Mouse (Mus musculus) naive thymus-derived CD4-positive, alpha-beta T cell, adult 5 months (primary cell): ENCODE data around the gene Tctn1. TPM values are rescaled to one million over a fixed set of nuclear protein-coding genes. Genes with fewer than 3 reads are reported as not detected.

Source experiments
- polyA plus RNA-seq: library from polyadenylated mRNA; unstranded; fragments of 100-300 nt; shearing (Covaris generic); gene quantifications from one replicate; pipeline ENCODE4 v1.2.1, GENCODE M21; 2017

Tctn1 gene
- 0.42 TPM for polyA plus RNA-seq

GRCm38 (mm10) chr5:122263933-122264905 is at the start of gene Tctn1:
TSS of gene Tctn1 (minus strand) at chr5:122264460.

DNA sequence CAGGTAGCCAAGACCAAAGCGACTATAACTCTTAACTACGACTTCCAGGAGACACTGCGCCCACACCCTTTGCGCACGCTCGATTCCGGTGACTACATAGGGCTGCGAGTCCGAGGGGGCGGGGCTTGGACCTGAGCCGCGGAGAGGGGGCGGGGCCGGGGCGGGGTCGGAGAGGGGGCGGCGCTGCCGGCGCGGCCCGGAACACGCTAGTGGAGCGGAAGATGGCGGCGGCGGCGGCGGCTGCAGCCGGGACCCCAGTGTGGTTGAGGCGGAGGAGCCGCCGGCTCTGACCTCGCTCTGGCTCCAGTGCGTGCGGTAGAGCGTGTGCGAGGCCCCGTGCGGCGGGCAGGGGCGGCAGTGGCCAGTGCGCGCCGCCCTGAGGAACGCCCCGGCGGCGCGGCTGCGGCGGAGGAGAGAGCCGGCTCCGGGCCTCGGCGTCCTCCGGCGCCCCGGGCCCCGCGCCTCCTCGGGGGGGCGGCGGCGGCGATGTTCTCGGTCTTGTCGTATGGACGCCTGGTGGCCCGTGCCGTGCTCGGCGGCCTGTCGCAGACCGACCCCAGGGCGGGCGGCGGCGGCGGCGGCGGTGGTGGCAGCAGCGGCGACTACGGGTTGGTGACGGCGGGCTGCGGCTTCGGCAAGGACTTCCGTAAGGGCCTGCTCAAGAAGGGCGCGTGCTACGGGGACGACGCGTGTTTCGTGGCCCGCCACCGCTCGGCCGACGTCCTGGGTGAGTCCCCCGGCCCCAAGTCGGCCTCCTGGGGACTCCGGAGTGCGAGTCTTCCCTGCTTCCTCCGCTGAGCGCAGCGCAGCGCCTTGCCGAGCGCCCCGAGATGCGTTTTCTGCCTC is 20.1 kb upstream of the Tctn1 start, which contains the start of gene Pptc7:
TSS of gene Pptc7 (plus strand) at position 183 of the 846 bp plus-strand sequence.

GRCm38 (mm10) chr5:122206475-122206874 is 57.8 kb downstream of the Tctn1 start, which contains the start of gene Hvcn1:
TSS of gene Hvcn1 (plus strand) at chr5:122206804.

Other genes starting within 250 kb of the Tctn1 start
- 0.20 TPM for gene Cux2, start 214.4 kb downstream of the Tctn1 start, polyA plus RNA-seq
- not detected for gene Myl2, start 163.5 kb downstream of the Tctn1 start, polyA plus RNA-seq
- gene Ccdc63, start 123.6 kb downstream of the Tctn1 start, polyA plus RNA-seq = 0.26 TPM
- 551 TPM for gene Ppp1cc, start 106.2 kb downstream of the Tctn1 start, polyA plus RNA-seq
- 61.7 TPM for gene Hvcn1, start 57.7 kb downstream of the Tctn1 start, polyA plus RNA-seq
- gene Pptc7, start 19.9 kb upstream of the Tctn1 start, polyA plus RNA-seq = 67.5 TPM
- gene Rad9b, start 89.8 kb upstream of the Tctn1 start, polyA plus RNA-seq = 5.1 TPM
- gene Vps29, start 89.9 kb upstream of the Tctn1 start, polyA plus RNA-seq = 91.0 TPM
- 129 TPM for gene Gpn3, start 107.4 kb upstream of the Tctn1 start, polyA plus RNA-seq
- 13.0 TPM for gene Fam216a, start 107.9 kb upstream of the Tctn1 start, polyA plus RNA-seq
- gene Arpc3, start 127.4 kb upstream of the Tctn1 start, polyA plus RNA-seq = 770 TPM
- 37.1 TPM for gene Anapc7, start 157.2 kb upstream of the Tctn1 start, polyA plus RNA-seq
- 91.6 TPM for gene Atp2a2, start 237.8 kb upstream of the Tctn1 start, polyA plus RNA-seq